Mouse (Mus musculus) left cerebral cortex, postnatal 14 days (tissue): ENCODE data around the gene 1700008O03Rik. TPM values are rescaled to one million over a fixed set of nuclear protein-coding genes. Genes with fewer than 3 reads are reported as not detected.

Experiments used
- DNase-seq, 2 experiments: peaks; one replicate each; pipeline ENCODE4 v3.0.0; 2021 to 2022; ENCODE audit warnings: low spot score in 2 of 2, mixed read lengths in 1 of 2
- intact Hi-C: fragments of 180-260 bp; cut with DNase I; formaldehyde crosslinking; loops from one replicate; pipeline ENCODE4 v1.15.1; 2025
- total RNA-seq, 2 experiments: library from RNA; stranded (reverse); gene quantifications; 2 replicates each; pipeline ENCODE4 v1.2.3; 2021

1700008O03Rik gene
- total RNA-seq, 2 experiments from 2014 or later: 2.3 TPM

- DNase-seq: no peak
- intact Hi-C loops: no loop called here
These were observed 31.8 kb downstream of the 1700008O03Rik start for GRCm38 (mm10) chr7:44353601-44354340.

- peak in 1 of 2 experiments; percentile 22 for DNase-seq
- intact Hi-C loops: no loop called here
These were observed 32.6 kb downstream of the 1700008O03Rik start for GRCm38 (mm10) chr7:44352750-44353600.

GRCm38 (mm10) chr7:44351881-44352749 is 33.5 kb downstream of the 1700008O03Rik start:
- intact Hi-C loops: loop anchor here (1.0 kb wide), 1 partner anchor 90 kb away; no protein-coding TSS in a partner anchor
- peak in 1 of 2 experiments; percentile 18 for DNase-seq

GRCm38 (mm10) chr7:44350957-44351711 is 34.5 kb downstream of the 1700008O03Rik start:
- intact Hi-C loops: loop anchor here (1.0 kb wide), 1 partner anchor 89 kb away; no protein-coding TSS in a partner anchor

GRCm38 (mm10) chr7:44349043-44349442 is 36.6 kb downstream of the 1700008O03Rik start:
- intact Hi-C loops: no loop called here
- DNase-seq: no peak

More at GRCm38 (mm10) chr7:44350957-44351711, 34.5 kb downstream of the 1700008O03Rik start:
- DNase-seq: peak; percentile 90 to 95

- DNase-seq: no peak
- intact Hi-C loops: no loop called here
These were observed 41.0 kb downstream of the 1700008O03Rik start for GRCm38 (mm10) chr7:44344622-44345021.

GRCm38 (mm10) chr7:44343459-44344015 is 42.1 kb downstream of the 1700008O03Rik start:
- no peak for DNase-seq
- intact Hi-C loops: no loop called here

- intact Hi-C loops: no loop called here
- peak in 1 of 2 experiments; percentile 50 for DNase-seq
These were observed 43.9 kb downstream of the 1700008O03Rik start for GRCm38 (mm10) chr7:44341714-44342113.

- intact Hi-C loops: no loop called here
- DNase-seq: no peak
These were observed 44.5 kb downstream of the 1700008O03Rik start for GRCm38 (mm10) chr7:44341119-44341518.

- intact Hi-C loops: no loop called here
- DNase-seq: no peak
These were observed 45.4 kb downstream of the 1700008O03Rik start for GRCm38 (mm10) chr7:44340226-44340625.

GRCm38 (mm10) chr7:44337121-44337849 is 48.3 kb downstream of the 1700008O03Rik start:
- DNase-seq: no peak

GRCm38 (mm10) chr7:44336046-44337021 is 49.3 kb downstream of the 1700008O03Rik start:
- DNase-seq: peak in 1 of 2 experiments; percentile 92
- intact Hi-C loops: no loop called here

More at GRCm38 (mm10) chr7:44337121-44337849, 48.3 kb downstream of the 1700008O03Rik start:
- intact Hi-C loops: no loop called here

- intact Hi-C loops: no loop called here
- DNase-seq: no peak
These were observed 50.4 kb downstream of the 1700008O03Rik start for GRCm38 (mm10) chr7:44335031-44335878.

- intact Hi-C loops: no loop called here
- peak in 1 of 2 experiments; percentile 68 for DNase-seq
These were observed 51.5 kb downstream of the 1700008O03Rik start for GRCm38 (mm10) chr7:44334139-44334538.

GRCm38 (mm10) chr7:44332336-44332735 is 53.3 kb downstream of the 1700008O03Rik start:
- intact Hi-C loops: no loop called here
- DNase-seq: no peak

GRCm38 (mm10) chr7:44326614-44327013 is 59.0 kb downstream of the 1700008O03Rik start:
- intact Hi-C loops: no loop called here
- no peak for DNase-seq
